Mouse (Mus musculus) induced T-regulatory cell, adult 2 months (primary cell): Measurements from ENCODE around the gene Arhgap10.

Experiments
- DNase-seq: peaks from one replicate; pipeline ENCODE4 v3.0.0-alpha.2; 2012; ENCODE audit warnings: low read depth

The Arhgap10 gene

GRCm38 (mm10) chr8:77516845-77517244, 908 bp downstream of the Arhgap10 start:
- no peak for DNase-seq

- no peak for DNase-seq
Measured at GRCm38 (mm10) chr8:77515786-77516185, 2.0 kb downstream of the Arhgap10 start.

GRCm38 (mm10) chr8:77515201-77515600, 2.6 kb downstream of the Arhgap10 start:
- no peak for DNase-seq

GRCm38 (mm10) chr8:77511750-77512493, 5.8 kb downstream of the Arhgap10 start:
- DNase-seq: no peak

- no peak for DNase-seq
Measured at GRCm38 (mm10) chr8:77510426-77510825, 7.3 kb downstream of the Arhgap10 start.

- peak; percentile 60 for DNase-seq
Measured at GRCm38 (mm10) chr8:77509044-77509443, 8.7 kb downstream of the Arhgap10 start.

GRCm38 (mm10) chr8:77507510-77508035, 10.2 kb downstream of the Arhgap10 start:
- no peak for DNase-seq

GRCm38 (mm10) chr8:77506539-77506938, 11.2 kb downstream of the Arhgap10 start:
- no peak for DNase-seq

GRCm38 (mm10) chr8:77502547-77502946, 15.2 kb downstream of the Arhgap10 start:
- DNase-seq: no peak

GRCm38 (mm10) chr8:77501131-77501530, 16.6 kb downstream of the Arhgap10 start:
- no peak for DNase-seq

- no peak for DNase-seq
Measured at GRCm38 (mm10) chr8:77500264-77500663, 17.5 kb downstream of the Arhgap10 start.

- DNase-seq: no peak
Measured at GRCm38 (mm10) chr8:77497442-77497841, 20.3 kb downstream of the Arhgap10 start.

- no peak for DNase-seq
Measured at GRCm38 (mm10) chr8:77496253-77496652, 21.5 kb downstream of the Arhgap10 start.

- DNase-seq: no peak
Measured at GRCm38 (mm10) chr8:77494376-77495328, 23.1 kb downstream of the Arhgap10 start.

GRCm38 (mm10) chr8:77492356-77493058, 25.2 kb downstream of the Arhgap10 start:
- DNase-seq: no peak

GRCm38 (mm10) chr8:77491231-77491923, 26.4 kb downstream of the Arhgap10 start:
- no peak for DNase-seq

GRCm38 (mm10) chr8:77490095-77490781, 27.5 kb downstream of the Arhgap10 start:
- DNase-seq: no peak

GRCm38 (mm10) chr8:77489235-77489634, 28.5 kb downstream of the Arhgap10 start:
- no peak for DNase-seq

GRCm38 (mm10) chr8:77488215-77488606, 29.5 kb downstream of the Arhgap10 start:
- DNase-seq: no peak

- DNase-seq: no peak
Measured at GRCm38 (mm10) chr8:77487590-77488214, 30.1 kb downstream of the Arhgap10 start.
